8 mouse cellular contexts compared by ENCODE assay signal in the genomic region with DNA sequence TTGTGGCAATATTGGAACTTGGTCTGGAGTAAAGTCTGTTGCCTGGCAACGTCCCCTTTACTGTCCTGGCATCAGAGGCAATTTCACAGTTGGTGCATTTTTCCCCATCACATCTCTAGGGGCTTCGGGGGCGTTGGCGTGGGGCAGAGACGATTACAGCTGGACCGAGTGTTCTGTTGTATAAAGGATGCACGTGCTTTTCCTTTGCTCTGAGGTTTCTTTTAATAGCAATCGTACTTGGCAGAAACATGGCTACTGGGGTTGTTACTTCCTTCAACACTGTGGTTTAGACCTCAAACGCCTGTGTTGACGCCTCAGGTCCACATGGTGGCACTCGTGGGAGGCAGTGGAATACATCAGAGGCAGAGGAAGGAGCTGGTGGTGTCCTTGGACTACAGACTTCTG. TPM values are rescaled to one million over a fixed set of nuclear protein-coding genes. Genes with fewer than 3 reads are reported as not detected.
DNase-seq lines count a peak whose midpoint lies in the region; ATAC-seq and TF ChIP-seq lines count a peak whose summit lies in the region.

No protein-coding gene starts in this region.

- H3K4me2 ChIP-seq in forebrain, embryonic 11.5 days (ENCODE audit: low read depth, low read length, severe bottlenecking) = no peak overlapping the region
- peak overlapping the region; percentile 26; the same call in 1 of the 2 replicates for H3K4me2 ChIP-seq in neural tube, embryonic 14.5 days (ENCODE audit: low read depth, low read length)

- H3K9me3 ChIP-seq in forebrain, embryonic 11.5 days (ENCODE audit: control insufficient read depth, low read length) = no peaks in the 10 kb centered on the region
- H3K9me3 ChIP-seq in neural tube, embryonic 14.5 days (ENCODE audit: control insufficient read depth, low read length) = no peaks in the 10 kb centered on the region

- no peak overlapping the region for H3K27ac ChIP-seq in forebrain, embryonic 11.5 days (ENCODE audit: low read depth, low read length)
- no peak overlapping the region for H3K27ac ChIP-seq in neural tube, embryonic 14.5 days (ENCODE audit: low read depth, low read length)
- H3K27ac ChIP-seq in testis, adult 2 months (ENCODE audit: control insufficient read depth, insufficient read depth, low read depth, low read length) = no peak overlapping the region

- no peak overlapping the region for H3K4me3 ChIP-seq in forebrain, embryonic 11.5 days (ENCODE audit: low read depth, low read length)
- H3K4me3 ChIP-seq in lung, adult 2 months (replicated peaks; ENCODE audit: extremely low read depth, low read depth, low read length) = no peak overlapping the region
- H3K4me3 ChIP-seq in neural tube, embryonic 14.5 days (ENCODE audit: low read depth, low read length) = no peak overlapping the region
- H3K4me3 ChIP-seq in testis, adult 2 months (ENCODE audit: control insufficient read depth, low read depth, low read length) = no peak overlapping the region

- no peak overlapping the region for H3K9ac ChIP-seq in forebrain, embryonic 11.5 days (ENCODE audit: low read length)
- no peak overlapping the region for H3K9ac ChIP-seq in neural tube, embryonic 14.5 days (replicated peaks; ENCODE audit: low read depth, low read length)

- peak; percentile 88 for ATAC-seq in forebrain, embryonic 11.5 days (replicated peaks; ENCODE audit: low FRiP score)
- peak; percentile 94 for ATAC-seq in neural tube, embryonic 14.5 days (ENCODE audit: low read depth)

- H3K4me1 ChIP-seq in forebrain, embryonic 11.5 days (replicated peaks; ENCODE audit: control insufficient read depth, insufficient read depth, low read length) = no peaks in the 10 kb centered on the region
- no peaks in the 10 kb centered on the region for H3K4me1 ChIP-seq in lung, adult 2 months (ENCODE audit: control insufficient read depth, insufficient read depth, low read length)
- no peaks in the 10 kb centered on the region for H3K4me1 ChIP-seq in neural tube, embryonic 14.5 days (ENCODE audit: control insufficient read depth, insufficient read depth, low read length)
- H3K4me1 ChIP-seq in testis, adult 2 months (ENCODE audit: control insufficient read depth, insufficient read depth, low read length) = peaks cover 13% of the 10 kb centered on the region

- 46% methylated on average over 11 of the region's 11 CpGs for WGBS in forebrain, embryonic 11.5 days
- 13% methylated on average over 11 of the region's 11 CpGs for WGBS in lung, adult 2 months
- WGBS in neural tube, embryonic 14.5 days = 17% methylated on average over 11 of the region's 11 CpGs

- no peaks in the 10 kb centered on the region for H3K27me3 ChIP-seq in forebrain, embryonic 11.5 days (ENCODE audit: control insufficient read depth, insufficient read depth, low read length)
- H3K27me3 ChIP-seq in neural tube, embryonic 14.5 days (ENCODE audit: control insufficient read depth, insufficient read depth, low read length) = no peaks in the 10 kb centered on the region
- no peaks in the 10 kb centered on the region for H3K27me3 ChIP-seq in testis, adult 2 months (ENCODE audit: control insufficient read depth, insufficient read depth, low read length)

- no peak for TF ChIP-seq POLR2A in lung, adult 2 months (IDR thresholded peaks at IDR 0.05; ENCODE audit: borderline replicate concordance, extremely low read depth, low read depth, low read length)
- no peak for TF ChIP-seq POLR2A in testis, adult 2 months (IDR thresholded peaks at IDR 0.05; ENCODE audit: control insufficient read depth, low read depth, low read length)

- DNase-seq in CD4-positive, CD25-positive, alpha-beta regulatory T cell, adult 2 months (ENCODE audit: low read depth, low spot score) = peak; percentile 89
- DNase-seq in adrenal gland, postnatal 25 days = peak; percentile 13
- DNase-seq in forebrain, embryonic 11.5 days (ENCODE audit: low spot score) = peak; percentile 57
- peak; percentile 57 for DNase-seq in heart, postnatal 4 days
- DNase-seq in layer of hippocampus, adult 18-20 months (ENCODE audit: low spot score in 2 of 2) = peak; percentile 4 to 51
- DNase-seq in lung, adult 2 months = peak; percentile 37

- H3K36me3 ChIP-seq in forebrain, embryonic 11.5 days (ENCODE audit: control insufficient read depth, insufficient read depth, low read length) = no peaks in the 10 kb centered on the region
- no peaks in the 10 kb centered on the region for H3K36me3 ChIP-seq in neural tube, embryonic 14.5 days (ENCODE audit: control insufficient read depth, insufficient read depth, low read length)
- H3K36me3 ChIP-seq in testis, adult 2 months (ENCODE audit: control insufficient read depth, insufficient read depth, low read length) = 0 out of 2 replicates have a peak, but pooled peaks cover 2% of the 10 kb centered on the region

- peak; percentile 92 for TF ChIP-seq CTCF in lung, adult 2 months (IDR thresholded peaks at IDR 0.05; ENCODE audit: insufficient read depth, low read length)
- peak; percentile 74; the same call in 1 of the 2 replicates for TF ChIP-seq CTCF in testis, adult 2 months (IDR thresholded peaks at IDR 0.05; ENCODE audit: control insufficient read depth, insufficient read depth, insufficient replicate concordance, low read depth, low read length)

RNA-seq across cellular contexts. Expression of gene 4922502D21Rik, which starts 2.1 kb away (rescaled TPM):
- not detected in 2 replicates for total RNA-seq in adrenal gland, postnatal 25 days (2021)
- polyA plus RNA-seq in forebrain, embryonic 11.5 days (2014; fragmentation: Nextera tagmentation; extraction: Ambion mirVana) = not detected in 2 replicates
- not detected for total RNA-seq in heart, postnatal 4 days (2021)
- not detected for total RNA-seq in layer of hippocampus, adult 18-20 months (2021)
- not detected in 2 replicates for polyA plus RNA-seq in lung, adult 2 months (2012; rRNA removed)
- polyA plus RNA-seq in neural tube, embryonic 14.5 days (2014; fragmentation: Nextera tagmentation; extraction: Ambion mirVana) = not detected in 2 replicates
- polyA plus RNA-seq in testis, adult 2 months (2012; rRNA removed) = 661 and 905 TPM in 2 replicates

RNA-seq across cellular contexts. Expression of gene Clec12a, which starts 8.8 kb away (rescaled TPM):
- 0.46 and 0.90 TPM in 2 replicates for total RNA-seq in adrenal gland, postnatal 25 days (2021)
- polyA plus RNA-seq in forebrain, embryonic 11.5 days (2014; fragmentation: Nextera tagmentation; extraction: Ambion mirVana) = 0.19 and 0.39 TPM in 2 replicates
- under 1 TPM; 0.26 to 0.45 TPM for total RNA-seq in heart, postnatal 4 days (2021)
- total RNA-seq in layer of hippocampus, adult 18-20 months (2021) = not detected
- polyA plus RNA-seq in lung, adult 2 months (2012; rRNA removed) = 1.9 and 4.6 TPM in 2 replicates
- 0.48 and 0.55 TPM in 2 replicates for polyA plus RNA-seq in neural tube, embryonic 14.5 days (2014; fragmentation: Nextera tagmentation; extraction: Ambion mirVana)
- polyA plus RNA-seq in testis, adult 2 months (2012; rRNA removed) = 0.21 and 0.28 TPM in 2 replicates

RNA-seq across cellular contexts. Expression of gene Clec12b, which starts 52.0 kb away (rescaled TPM):
- not detected in 2 replicates for total RNA-seq in adrenal gland, postnatal 25 days (2021)
- polyA plus RNA-seq in forebrain, embryonic 11.5 days (2014; fragmentation: Nextera tagmentation; extraction: Ambion mirVana) = not detected in 2 replicates
- total RNA-seq in heart, postnatal 4 days (2021) = under 1 TPM in 1 of 2 experiments, not detected in 1; 0.18 TPM
- total RNA-seq in layer of hippocampus, adult 18-20 months (2021) = not detected
- 1.2 and 1.5 TPM in 2 replicates for polyA plus RNA-seq in lung, adult 2 months (2012; rRNA removed)
- polyA plus RNA-seq in neural tube, embryonic 14.5 days (2014; fragmentation: Nextera tagmentation; extraction: Ambion mirVana) = 0.17 and 0.27 TPM in 2 replicates
- polyA plus RNA-seq in testis, adult 2 months (2012; rRNA removed) = 3.6 and 7.1 TPM in 2 replicates

RNA-seq across cellular contexts. Expression of gene Cd69, which starts 58.4 kb away (rescaled TPM):
- total RNA-seq in adrenal gland, postnatal 25 days (2021) = 0.15 TPM in 1 of 2 replicates, not detected in the other
- not detected in 2 replicates for polyA plus RNA-seq in forebrain, embryonic 11.5 days (2014; fragmentation: Nextera tagmentation; extraction: Ambion mirVana)
- total RNA-seq in heart, postnatal 4 days (2021) = not detected
- total RNA-seq in layer of hippocampus, adult 18-20 months (2021) = not detected
- 0.54 and 1.3 TPM in 2 replicates for polyA plus RNA-seq in lung, adult 2 months (2012; rRNA removed)
- not detected in 2 replicates for polyA plus RNA-seq in neural tube, embryonic 14.5 days (2014; fragmentation: Nextera tagmentation; extraction: Ambion mirVana)
- polyA plus RNA-seq in testis, adult 2 months (2012; rRNA removed) = 0.07 TPM in 1 of 2 replicates, not detected in the other

Comparison
In these comparisons a context has a peak if more than half of its experiments do, and no peak if none do; other contexts are left out.
1. DNase-seq: peak in every context shown above with its lines; median percentile 89 in CD4-positive, CD25-positive, alpha-beta regulatory T cell, adult 2 months; 57 in forebrain, embryonic 11.5 days; 57 in heart, postnatal 4 days; 37 in lung, adult 2 months; 28 in layer of hippocampus, adult 18-20 months; 13 in adrenal gland, postnatal 25 days.
2. RNA of gene 4922502D21Rik, which starts 2.1 kb away (polyA plus RNA-seq): 661 to 905 TPM in testis, adult 2 months; not detected in forebrain, embryonic 11.5 days, not detected in lung, adult 2 months and not detected in neural tube, embryonic 14.5 days; every median in the first group is over 100 times any median in the second.